Mouse (Mus musculus) adipocyte (in vitro differentiated cells): ENCODE results near the gene Usp54.
"Not testable (repeated sequence)": the region's sequence is repeated elsewhere in the genome, so short reads cannot be mapped to it uniquely, and the experiment has no call there.

ENCODE experiments used
- DNase-seq: peaks from one replicate; pipeline ENCODE4 v3.0.0-alpha.2; 2016; ENCODE audit warnings: low spot score

Usp54 gene

GRCm38 (mm10) chr14:20654690-20655421, 14.0 kb upstream of the Usp54 start:
- DNase-seq: no peak

GRCm38 (mm10) chr14:20651722-20652256, 10.9 kb upstream of the Usp54 start:
- no peak for DNase-seq

GRCm38 (mm10) chr14:20651000-20651399, 10.1 kb upstream of the Usp54 start:
- DNase-seq: no peak

GRCm38 (mm10) chr14:20646381-20646780, 5.5 kb upstream of the Usp54 start:
- no peak for DNase-seq

- no peak for DNase-seq
These were observed 4.7 kb upstream of the Usp54 start for GRCm38 (mm10) chr14:20645547-20645946.

- peak; percentile 25 for DNase-seq
These were observed 594 bp upstream of the Usp54 start for GRCm38 (mm10) chr14:20641438-20641875.

- DNase-seq: no peak
These were observed 794 bp downstream of the Usp54 start for GRCm38 (mm10) chr14:20639918-20640619.

GRCm38 (mm10) chr14:20638702-20639101, 2.2 kb downstream of the Usp54 start:
- no peak for DNase-seq

- DNase-seq: no peak
These were observed 2.9 kb downstream of the Usp54 start for GRCm38 (mm10) chr14:20637818-20638574.

- DNase-seq: not testable (repeated sequence)
These were observed 3.9 kb downstream of the Usp54 start for GRCm38 (mm10) chr14:20636968-20637367.

GRCm38 (mm10) chr14:20635546-20635945, 5.3 kb downstream of the Usp54 start:
- DNase-seq: no peak

- DNase-seq: no peak
These were observed 9.6 kb downstream of the Usp54 start for GRCm38 (mm10) chr14:20631253-20631652.

GRCm38 (mm10) chr14:20626971-20627370, 13.9 kb downstream of the Usp54 start:
- DNase-seq: no peak

GRCm38 (mm10) chr14:20626447-20626846, 14.4 kb downstream of the Usp54 start:
- DNase-seq: no peak

GRCm38 (mm10) chr14:20622907-20623306, 18.0 kb downstream of the Usp54 start:
- no peak for DNase-seq

- no peak for DNase-seq
These were observed 18.5 kb downstream of the Usp54 start for GRCm38 (mm10) chr14:20622412-20622811.

- DNase-seq: no peak
These were observed 19.0 kb downstream of the Usp54 start for GRCm38 (mm10) chr14:20621903-20622302.

- DNase-seq: no peak
These were observed 21.7 kb downstream of the Usp54 start for GRCm38 (mm10) chr14:20619131-20619530.

- no peak for DNase-seq
These were observed 22.7 kb downstream of the Usp54 start for GRCm38 (mm10) chr14:20618211-20618610.

GRCm38 (mm10) chr14:20616421-20616820, 24.4 kb downstream of the Usp54 start:
- DNase-seq: peak; percentile 37

GRCm38 (mm10) chr14:20615075-20615474, 25.8 kb downstream of the Usp54 start:
- no peak for DNase-seq

GRCm38 (mm10) chr14:20612820-20613219, 28.0 kb downstream of the Usp54 start:
- no peak for DNase-seq
